Mouse (Mus musculus) gastrocnemius, postnatal 14 days (tissue): ENCODE results near the gene Cnnm2. TPM values are rescaled to one million over a fixed set of nuclear protein-coding genes. Genes with fewer than 3 reads are reported as not detected.

Source experiments
- DNase-seq: peaks from one replicate; pipeline ENCODE4 v3.0.0; 2021; ENCODE audit warnings: mixed read lengths
- intact Hi-C: fragments of 180-260 bp; cut with DNase I; formaldehyde crosslinking; loops from one replicate; pipeline ENCODE4 v1.15.1; 2025; ENCODE audit warnings: low total_unique reads
- total RNA-seq, 2 experiments: library from RNA; stranded (reverse); gene quantifications; 2 replicates each; pipeline ENCODE4 v1.2.3; 2021

Gene Cnnm2
- total RNA-seq, 2 experiments from 2014 or later = 4.0 to 4.1 TPM

- no peak for DNase-seq
- intact Hi-C loops = no loop called here
These were observed 28.4 kb downstream of the Cnnm2 start for GRCm38 (mm10) chr19:46789782-46790181.

- intact Hi-C loops = no loop called here
- DNase-seq = no peak
These were observed 30.0 kb downstream of the Cnnm2 start for GRCm38 (mm10) chr19:46791360-46791759.

- intact Hi-C loops = no loop called here
- DNase-seq = no peak
These were observed 30.5 kb downstream of the Cnnm2 start for GRCm38 (mm10) chr19:46791921-46792320.

- no peak for DNase-seq
- intact Hi-C loops = no loop called here
These were observed 31.1 kb downstream of the Cnnm2 start for GRCm38 (mm10) chr19:46792480-46792879.

- intact Hi-C loops = no loop called here
- no peak for DNase-seq
These were observed 32.8 kb downstream of the Cnnm2 start for GRCm38 (mm10) chr19:46794181-46794580.

- intact Hi-C loops = no loop called here
These were observed 38.6 kb downstream of the Cnnm2 start for GRCm38 (mm10) chr19:46799903-46800583.

GRCm38 (mm10) chr19:46801492-46801891, 40.1 kb downstream of the Cnnm2 start:
- no peak for DNase-seq
- intact Hi-C loops = no loop called here

More at GRCm38 (mm10) chr19:46799903-46800583, 38.6 kb downstream of the Cnnm2 start:
- DNase-seq = no peak

GRCm38 (mm10) chr19:46802306-46802705, 40.9 kb downstream of the Cnnm2 start:
- DNase-seq = no peak
- intact Hi-C loops = no loop called here

- intact Hi-C loops = no loop called here
- DNase-seq = no peak
These were observed 42.3 kb downstream of the Cnnm2 start for GRCm38 (mm10) chr19:46803732-46804131.

GRCm38 (mm10) chr19:46804751-46805150, 43.4 kb downstream of the Cnnm2 start:
- no peak for DNase-seq
- intact Hi-C loops = no loop called here

GRCm38 (mm10) chr19:46805933-46806688, 44.7 kb downstream of the Cnnm2 start:
- DNase-seq = no peak
- intact Hi-C loops = no loop called here

GRCm38 (mm10) chr19:46808261-46808660, 46.9 kb downstream of the Cnnm2 start:
- intact Hi-C loops = no loop called here
- DNase-seq = no peak

GRCm38 (mm10) chr19:46809031-46809430, 47.6 kb downstream of the Cnnm2 start:
- intact Hi-C loops = no loop called here
- DNase-seq = no peak

GRCm38 (mm10) chr19:46819276-46819675, 57.9 kb downstream of the Cnnm2 start:
- intact Hi-C loops = no loop called here
- DNase-seq = no peak

- DNase-seq = no peak
- intact Hi-C loops = no loop called here
These were observed 61.1 kb downstream of the Cnnm2 start for GRCm38 (mm10) chr19:46822491-46822890.

GRCm38 (mm10) chr19:46823759-46824158, 62.4 kb downstream of the Cnnm2 start:
- no peak for DNase-seq
- intact Hi-C loops = no loop called here

GRCm38 (mm10) chr19:46824867-46825266, 63.5 kb downstream of the Cnnm2 start:
- DNase-seq = no peak
- intact Hi-C loops = no loop called here

GRCm38 (mm10) chr19:46827654-46828165, 66.3 kb downstream of the Cnnm2 start:
- DNase-seq = no peak
- intact Hi-C loops = no loop called here

GRCm38 (mm10) chr19:46828961-46829360, 67.6 kb downstream of the Cnnm2 start:
- no peak for DNase-seq
- intact Hi-C loops = no loop called here

GRCm38 (mm10) chr19:46831381-46831780, 70.0 kb downstream of the Cnnm2 start:
- no peak for DNase-seq
- intact Hi-C loops = no loop called here

- no peak for DNase-seq
- intact Hi-C loops = no loop called here
These were observed 72.9 kb downstream of the Cnnm2 start for GRCm38 (mm10) chr19:46834301-46834700.
